Mouse (Mus musculus) hindbrain, embryonic 16.5 days (tissue): ENCODE measurements around the gene Tenm4. TPM values are rescaled to one million over a fixed set of nuclear protein-coding genes. Genes with fewer than 3 reads are reported as not detected.

Source experiments
- ATAC-seq: fragments of 200-750 bp; cut with Nextera tagmentation; 2 replicates; pipeline ENCODE4 v1.8.0; 2017; ENCODE audit warnings: moderate TSS enrichment, moderate library complexity
- H3K27ac ChIP-seq: fragments of 300-500 bp; sonication (generic); 2 replicates; pipeline ENCODE4 v1.5.1; 2014; ENCODE audit warnings: low read depth, mild to moderate bottlenecking, control low read depth, low read length, moderate library complexity
- H3K27me3 ChIP-seq: fragments of 300-500 bp; sonication (generic); replicated peaks from 2 replicates; pipeline ENCODE4 v1.6.1; 2014; ENCODE audit warnings: low read length; ENCODE audit not compliant: control insufficient read depth, insufficient read depth
- H3K36me3 ChIP-seq: fragments of 300-500 bp; sonication (generic); 2 replicates; pipeline ENCODE4 v1.6.1; 2014; ENCODE audit warnings: mild to moderate bottlenecking, low read length, moderate library complexity, mixed read lengths; ENCODE audit not compliant: control insufficient read depth, insufficient read depth
- H3K4me1 ChIP-seq: fragments of 300-500 bp; sonication (generic); 2 replicates; pipeline ENCODE4 v1.6.1; 2014; ENCODE audit warnings: low read depth, low read length; ENCODE audit not compliant: control insufficient read depth, insufficient read depth
- H3K4me2 ChIP-seq: fragments of 300-500 bp; sonication (generic); 2 replicates; pipeline ENCODE4 v1.6.1; 2014; ENCODE audit warnings: mild to moderate bottlenecking, low read length, control low read depth, moderate library complexity
- H3K4me3 ChIP-seq: fragments of 300-500 bp; sonication (generic); 2 replicates; pipeline ENCODE4 v1.5.1; 2014; ENCODE audit warnings: mild to moderate bottlenecking, low read length, control low read depth, moderate library complexity
- H3K9ac ChIP-seq: fragments of 300-500 bp; sonication (generic); 2 replicates; pipeline ENCODE4 v1.6.1; 2014; ENCODE audit warnings: low read depth, mild to moderate bottlenecking, control low read depth, low read length, moderate library complexity
- H3K9me3 ChIP-seq: fragments of 300-500 bp; sonication (generic); 2 replicates; pipeline ENCODE4 v1.6.1; 2014; ENCODE audit warnings: mild to moderate bottlenecking, low read length, moderate library complexity; ENCODE audit not compliant: control insufficient read depth
- WGBS: fragments of 180-500 bp; shearing (Covaris S2); extraction: QIAGEN DNeasy Blood & Tissue Kit; methylation state at CpG from one replicate; pipeline ENCODE4 v1.1.7; 2014; 5-methylcytosine and 5-hydroxymethylcytosine counted together
- polyA plus RNA-seq: library from polyadenylated mRNA; unstranded; fragments of >200 nt; fragmentation: Nextera tagmentation; extraction: Ambion mirVana; gene quantifications from 2 replicates; pipeline ENCODE4 v1.2.1, GENCODE M21; 2015

Tenm4 gene
- polyA plus RNA-seq, 1 experiment from 2014 or later: 32.4 TPM

DNA sequence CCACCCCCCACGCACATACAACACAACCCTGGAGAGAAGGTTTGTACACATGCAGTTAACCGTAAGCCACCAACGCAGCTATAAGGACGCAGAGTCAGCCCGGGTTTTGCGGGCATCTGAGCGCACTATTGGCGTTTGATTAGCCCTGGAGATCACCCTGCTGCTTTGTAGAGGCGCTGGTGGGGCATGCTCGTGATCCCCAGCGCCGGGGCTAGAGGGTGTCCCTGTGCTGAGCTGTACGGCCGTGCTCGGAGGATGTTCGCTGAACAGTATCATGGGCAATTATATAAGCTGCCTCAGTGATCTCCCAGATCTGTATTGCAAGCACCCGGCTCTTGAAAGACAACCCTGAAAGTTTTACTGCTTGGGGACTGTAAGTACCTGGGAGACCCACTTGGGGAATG, 40.6 kb downstream of the Tenm4 start:
- H3K9ac ChIP-seq: peak overlapping the region; percentile 95
- peak overlapping the region; percentile 97 for H3K4me2 ChIP-seq
- H3K4me1 ChIP-seq: peaks cover 12% of the 10 kb centered on the region
- 2% methylated on average over 17 of the region's 17 CpGs for WGBS
- H3K4me3 ChIP-seq: peak overlapping the region; percentile 75
- H3K27ac ChIP-seq: peak overlapping the region; percentile 94; the same call in 1 of the 2 replicates
- no peaks in the 10 kb centered on the region; the same call in 1 of the 2 replicates for H3K27me3 ChIP-seq
- ATAC-seq: no peak
- no peaks in the 10 kb centered on the region for H3K36me3 ChIP-seq
- no peaks in the 10 kb centered on the region for H3K9me3 ChIP-seq

DNA sequence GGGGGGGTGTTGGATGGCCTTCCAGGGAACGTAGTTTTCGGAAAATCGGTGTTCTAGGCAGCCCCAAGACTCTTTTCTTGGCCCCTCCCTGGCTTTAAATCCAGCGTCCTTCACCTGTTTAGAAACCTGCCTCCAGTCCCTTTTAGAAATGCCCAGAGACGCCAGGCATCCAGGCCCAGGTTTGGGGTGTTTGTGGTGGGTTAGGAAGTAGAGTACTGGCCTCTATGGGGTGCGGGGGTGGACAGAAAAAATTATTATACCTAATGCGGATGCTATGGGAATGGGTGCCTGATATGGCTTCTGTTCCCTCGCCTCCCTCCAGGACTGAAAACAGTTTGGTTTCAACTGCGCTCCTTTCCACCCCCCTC, 41.2 kb downstream of the Tenm4 start:
- Histone ChIP-seq H3K9ac (peak overlapping the region; percentile 95), H3K4me1 (peaks cover 12% of the 10 kb centered on the region), H3K27me3 (no peaks in the 10 kb centered on the region; the same call in 1 of the 2 replicates), H3K4me3 (peak overlapping the region; percentile 75), H3K36me3 (no peaks in the 10 kb centered on the region), H3K4me2 (peak overlapping the region; percentile 97), H3K27ac (peak overlapping the region; percentile 81), H3K9me3 (no peaks in the 10 kb centered on the region)
- no peak for ATAC-seq
- 4% methylated on average over 9 of the region's 9 CpGs for WGBS

DNA sequence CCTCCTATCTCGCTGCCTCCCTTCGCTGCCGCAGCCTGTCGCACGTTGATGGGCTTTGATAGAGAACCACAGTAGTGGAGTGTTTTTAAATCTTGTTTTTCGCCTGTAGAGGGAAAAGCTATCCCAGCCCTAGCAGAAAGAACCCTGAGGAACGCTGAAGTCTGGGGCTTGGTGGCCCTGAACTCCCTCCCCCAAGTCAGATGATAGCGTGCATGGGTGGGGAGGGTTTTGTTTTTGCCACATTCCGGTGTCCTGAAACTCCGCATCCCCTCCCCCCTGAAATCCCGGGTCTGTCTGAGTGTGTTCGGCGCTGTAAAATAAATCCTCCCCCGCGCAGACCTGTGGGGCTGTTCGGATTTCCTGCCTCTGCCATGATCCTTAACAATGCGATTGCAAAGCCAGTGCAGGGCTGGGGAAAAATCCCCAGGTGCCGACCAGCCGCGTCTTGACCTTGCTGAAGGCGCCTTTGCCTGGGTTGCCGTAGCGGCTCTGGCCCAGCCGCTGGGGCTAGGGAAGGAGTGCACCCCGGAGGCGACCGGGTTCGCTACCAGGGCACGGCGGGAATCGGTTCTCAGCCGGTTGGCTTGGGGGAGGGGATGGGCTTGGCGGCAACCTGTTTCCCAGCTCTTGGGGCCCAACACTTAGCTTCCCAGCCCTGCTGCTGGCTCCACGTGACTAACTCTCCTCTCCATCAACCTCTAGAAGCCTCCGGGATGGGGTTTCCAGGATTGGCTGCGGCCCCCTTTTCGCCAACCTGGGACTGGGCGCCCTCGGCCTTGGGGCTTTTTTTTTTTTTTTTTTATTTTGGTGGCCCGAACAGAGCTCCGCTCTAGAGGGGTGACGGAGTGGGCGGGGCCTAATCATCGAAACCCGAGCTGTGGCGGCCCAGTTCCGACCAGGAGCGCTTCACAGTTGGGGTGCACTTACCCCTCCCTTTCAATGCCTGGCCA, 41.8 kb downstream of the Tenm4 start:
- ATAC-seq: peak; percentile 21

DNA sequence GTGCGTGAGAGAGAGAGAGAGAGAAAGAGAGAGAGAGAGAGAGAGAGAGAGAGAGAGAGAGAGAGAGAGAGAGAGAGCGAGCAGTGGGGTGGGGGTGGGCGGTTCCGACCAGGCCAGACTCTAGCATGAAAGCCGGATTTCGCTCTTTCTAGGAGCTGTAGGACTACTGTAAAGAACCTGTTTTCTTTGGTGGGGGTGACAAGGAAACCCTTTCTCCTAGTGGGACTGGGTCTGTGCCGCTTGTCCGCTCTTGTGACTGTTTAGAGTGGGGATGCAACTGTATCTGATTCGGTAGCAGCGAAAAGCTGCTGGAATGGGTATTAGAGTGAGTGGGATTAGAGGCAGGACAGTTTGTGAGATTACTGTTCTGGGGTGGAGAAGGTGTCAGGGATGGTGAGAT, 42.7 kb downstream of the Tenm4 start:
- no peak for ATAC-seq
- H3K9ac ChIP-seq: peak overlapping the region; percentile 56; the same call in 1 of the 2 replicates
- 9% methylated on average over 9 of the region's 10 CpGs for WGBS
- H3K36me3 ChIP-seq: no peaks in the 10 kb centered on the region
- H3K27ac ChIP-seq: no peak overlapping the region
- peaks cover 12% of the 10 kb centered on the region for H3K4me1 ChIP-seq
- no peaks in the 10 kb centered on the region for H3K9me3 ChIP-seq
- peak overlapping the region; percentile 75 for H3K4me3 ChIP-seq
- no peaks in the 10 kb centered on the region for H3K27me3 ChIP-seq
- peak overlapping the region; percentile 97 for H3K4me2 ChIP-seq

More for the DNA sequence above, 41.8 kb downstream of the Tenm4 start:
- Histone ChIP-seq H3K4me3 (peak overlapping the region; percentile 75), H3K4me2 (peak overlapping the region; percentile 97), H3K36me3 (no peaks in the 10 kb centered on the region), H3K9me3 (no peaks in the 10 kb centered on the region), H3K9ac (peak overlapping the region; percentile 95), H3K4me1 (peaks cover 12% of the 10 kb centered on the region), H3K27me3 (no peaks in the 10 kb centered on the region), H3K27ac (peak overlapping the region; percentile 81)
- 0% methylated on average over 48 of the region's 48 CpGs for WGBS

GRCm38 (mm10) chr7:96214876-96215275, 43.8 kb downstream of the Tenm4 start:
- WGBS: 35% methylated on average over 2 of the region's 2 CpGs
- no peak for ATAC-seq
- no peak overlapping the region for H3K4me3 ChIP-seq

DNA sequence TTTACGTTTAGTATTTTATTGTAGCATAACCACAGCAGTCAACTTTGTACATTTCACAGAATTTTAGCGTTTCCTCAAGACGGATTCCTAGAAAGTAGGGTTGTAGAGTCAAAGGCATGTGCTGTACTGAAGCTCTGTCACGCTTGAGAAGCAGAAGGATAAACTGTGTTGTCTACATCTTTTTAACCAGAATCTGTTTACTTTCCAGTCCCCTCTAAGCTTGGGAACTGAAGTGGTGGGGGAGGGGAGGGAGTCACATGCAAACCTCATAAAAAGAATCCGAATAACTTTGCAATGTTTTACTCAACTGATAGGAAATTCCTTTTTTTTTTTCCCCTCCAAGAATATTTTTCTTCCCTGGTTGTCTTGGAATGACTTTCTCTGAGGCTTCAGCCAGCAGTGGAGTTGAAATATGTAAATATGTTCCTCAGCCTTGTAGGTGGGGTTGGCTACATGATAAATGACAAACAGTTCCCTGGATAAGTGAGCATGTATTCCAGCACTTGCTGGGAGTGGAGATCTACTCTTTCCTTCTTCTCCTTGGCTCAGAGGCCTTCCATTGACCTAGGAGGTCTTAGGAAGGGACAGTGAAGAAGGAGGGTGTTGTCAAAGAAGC, 45.0 kb downstream of the Tenm4 start:
- no peak for ATAC-seq
- Histone ChIP-seq H3K4me3 (no peak overlapping the region), H3K27ac (no peak overlapping the region), H3K9me3 (no peaks in the 10 kb centered on the region), H3K27me3 (no peaks in the 10 kb centered on the region), H3K4me1 (peaks cover 12% of the 10 kb centered on the region), H3K4me2 (no peak overlapping the region), H3K9ac (no peak overlapping the region), H3K36me3 (no peaks in the 10 kb centered on the region)
- WGBS: 81% methylated on average over 5 of the region's 5 CpGs

More at GRCm38 (mm10) chr7:96214876-96215275, 43.8 kb downstream of the Tenm4 start:
- Histone ChIP-seq H3K36me3 (no peaks in the 10 kb centered on the region), H3K27me3 (no peaks in the 10 kb centered on the region), H3K9ac (no peak overlapping the region), H3K27ac (no peak overlapping the region), H3K9me3 (no peaks in the 10 kb centered on the region), H3K4me1 (peaks cover 12% of the 10 kb centered on the region), H3K4me2 (no peak overlapping the region)

GRCm38 (mm10) chr7:96219386-96219785, 48.3 kb downstream of the Tenm4 start:
- H3K4me1 ChIP-seq: peaks cover 2% of the 10 kb centered on the region; the same call in 1 of the 2 replicates
- no peak for ATAC-seq
- H3K9ac ChIP-seq: no peak overlapping the region
- H3K27me3 ChIP-seq: no peaks in the 10 kb centered on the region
- H3K4me2 ChIP-seq: no peak overlapping the region
- no peak overlapping the region for H3K27ac ChIP-seq
- WGBS: 69% methylated on average over 2 of the region's 2 CpGs
- no peaks in the 10 kb centered on the region for H3K9me3 ChIP-seq
- H3K4me3 ChIP-seq: no peak overlapping the region
- H3K36me3 ChIP-seq: no peaks in the 10 kb centered on the region

GRCm38 (mm10) chr7:96220647-96221046, 49.6 kb downstream of the Tenm4 start:
- WGBS: 56% methylated on average over 5 of the region's 5 CpGs

DNA sequence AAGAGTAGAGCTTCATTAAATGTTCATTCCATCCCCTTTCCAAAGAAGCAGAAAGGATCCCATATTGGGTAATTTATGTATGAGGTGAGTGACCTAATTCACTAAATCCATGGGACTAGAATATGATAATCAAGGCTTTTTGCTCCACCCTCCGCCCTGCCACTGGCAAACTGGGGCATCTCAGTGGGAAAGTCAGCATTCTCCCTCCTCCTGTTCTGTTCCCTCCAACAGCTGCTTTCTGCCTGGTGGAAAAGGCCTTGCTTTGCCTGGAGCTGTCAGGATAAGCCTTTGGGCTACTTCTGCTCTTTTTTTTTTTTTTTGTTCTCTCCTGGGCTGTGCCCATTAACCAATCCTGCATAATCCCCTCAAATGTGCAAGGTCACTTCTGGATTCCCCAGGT, 51.5 kb downstream of the Tenm4 start:
- Histone ChIP-seq H3K4me2 (no peak overlapping the region), H3K27me3 (no peaks in the 10 kb centered on the region), H3K4me3 (no peak overlapping the region), H3K9me3 (no peaks in the 10 kb centered on the region), H3K9ac (no peak overlapping the region), H3K27ac (no peak overlapping the region), H3K4me1 (no peaks in the 10 kb centered on the region), H3K36me3 (no peaks in the 10 kb centered on the region)
- ATAC-seq: no peak
- 65% methylated on average over 1 of the region's 1 CpGs for WGBS

More at GRCm38 (mm10) chr7:96220647-96221046, 49.6 kb downstream of the Tenm4 start:
- Histone ChIP-seq H3K4me2 (no peak overlapping the region), H3K9me3 (no peaks in the 10 kb centered on the region), H3K9ac (no peak overlapping the region), H3K4me1 (no peaks in the 10 kb centered on the region), H3K27me3 (no peaks in the 10 kb centered on the region), H3K36me3 (no peaks in the 10 kb centered on the region), H3K4me3 (no peak overlapping the region), H3K27ac (no peak overlapping the region)
- no peak for ATAC-seq
